Comparison of ENCODE assay signal across 13 mouse cellular contexts in genomic region chr8:12492461-12492860, GRCm38 (mm10).
"Had no signal": no experiment of that assay in that cellular context is flagged by ENCODE, and none has a peak within 500 bp of the region (broad histone marks: within the 10 kb centered on the region; RNA-seq: fewer than 3 reads in every experiment).

No protein-coding gene starts in this region.

- H3K9ac ChIP-seq: intestine, embryonic 15.5 days; limb, embryonic 12.5 days; liver, embryonic 13.5 days; liver, postnatal 0 days; lung, embryonic 15.5 days; midbrain, embryonic 13.5 days; neural tube, embryonic 15.5 days had no signal

- ATAC-seq: intestine, embryonic 15.5 days; liver, postnatal 0 days; midbrain, embryonic 13.5 days had no signal

- H3K4me2 ChIP-seq: intestine, embryonic 15.5 days; limb, embryonic 12.5 days; liver, embryonic 13.5 days; lung, embryonic 15.5 days; midbrain, embryonic 13.5 days; neural tube, embryonic 15.5 days had no signal

- H3K4me3 ChIP-seq: intestine, embryonic 15.5 days; layer of hippocampus, adult 2 months; limb, embryonic 12.5 days; liver, embryonic 13.5 days; lung, embryonic 15.5 days; midbrain, embryonic 13.5 days; myocyte; neural tube, embryonic 15.5 days had no signal

- H3K27ac ChIP-seq: intestine, embryonic 15.5 days; layer of hippocampus, adult 2 months; limb, embryonic 12.5 days; liver, embryonic 13.5 days; lung, embryonic 15.5 days; midbrain, embryonic 13.5 days; neural tube, embryonic 15.5 days had no signal

- H3K4me1 ChIP-seq: intestine, embryonic 15.5 days; liver, embryonic 13.5 days had no signal

- H3K9me3 ChIP-seq: intestine, embryonic 15.5 days; limb, embryonic 12.5 days; liver, embryonic 13.5 days; lung, embryonic 15.5 days; midbrain, embryonic 13.5 days; neural tube, embryonic 15.5 days had no signal

- DNase-seq: liver; liver, embryonic 13.5 days; liver, postnatal 0 days; right cerebral cortex, adult 18-20 months; right cerebral cortex, postnatal 25 days; thymus, postnatal 4 days had no signal

- H3K36me3 ChIP-seq: intestine, embryonic 15.5 days; limb, embryonic 12.5 days; liver, embryonic 13.5 days; lung, embryonic 15.5 days; midbrain, embryonic 13.5 days; neural tube, embryonic 15.5 days had no signal
